Mouse (Mus musculus): Measurements from ENCODE around the gene Mctp2. TPM values are rescaled to one million over a fixed set of nuclear protein-coding genes. Genes with fewer than 3 reads are reported as not detected.

Gene Mctp2
- polyA plus RNA-seq, 1 experiment from 2014 or later, result 1.5 TPM

DNA sequence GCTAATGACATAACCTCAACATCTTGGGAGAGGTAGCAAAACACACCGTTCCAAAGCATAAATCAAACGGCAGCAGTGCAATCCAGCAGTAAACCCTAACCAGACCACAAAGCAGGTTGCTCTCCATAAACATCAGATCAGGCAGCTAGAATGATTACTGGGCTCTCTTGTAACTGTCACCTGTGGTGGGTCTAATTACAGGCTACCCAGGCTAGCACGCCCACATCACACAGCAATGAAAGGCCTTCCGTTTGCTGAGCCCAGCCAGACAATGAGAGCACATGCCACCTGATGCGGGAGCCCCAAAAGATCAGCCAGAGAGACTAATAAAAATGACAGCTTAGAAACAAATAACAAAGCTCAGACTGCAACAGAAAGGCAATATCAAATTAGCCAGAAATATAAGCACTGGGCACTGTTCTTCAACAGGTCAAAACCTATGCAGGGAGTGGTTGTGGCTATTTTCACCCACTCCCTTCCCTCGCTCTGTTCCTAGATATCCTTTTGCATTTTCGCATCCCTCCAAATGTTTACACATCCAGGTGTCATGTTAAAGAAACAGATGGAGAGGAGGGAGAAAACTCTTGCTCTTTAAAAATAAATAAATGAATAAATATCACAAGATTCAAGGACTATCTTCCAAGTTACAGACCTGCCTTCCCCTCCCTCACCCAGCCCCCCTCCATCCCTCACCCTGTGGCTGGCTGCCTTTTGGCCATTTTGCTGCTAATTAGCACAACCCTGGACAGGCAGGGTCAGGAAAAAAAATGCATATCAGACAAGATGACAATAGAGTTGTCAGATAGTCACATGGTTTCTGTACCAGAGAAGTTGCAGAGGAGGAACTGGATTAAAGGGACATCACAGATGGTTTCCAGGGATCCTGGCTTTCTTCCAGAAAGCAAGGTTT lies 155.4 kb downstream of the Mctp2 start:
- WGBS, result 26% methylated on average over 7 of the region's 7 CpGs
- no peak for ATAC-seq (ENCODE audit: low read depth)

DNA sequence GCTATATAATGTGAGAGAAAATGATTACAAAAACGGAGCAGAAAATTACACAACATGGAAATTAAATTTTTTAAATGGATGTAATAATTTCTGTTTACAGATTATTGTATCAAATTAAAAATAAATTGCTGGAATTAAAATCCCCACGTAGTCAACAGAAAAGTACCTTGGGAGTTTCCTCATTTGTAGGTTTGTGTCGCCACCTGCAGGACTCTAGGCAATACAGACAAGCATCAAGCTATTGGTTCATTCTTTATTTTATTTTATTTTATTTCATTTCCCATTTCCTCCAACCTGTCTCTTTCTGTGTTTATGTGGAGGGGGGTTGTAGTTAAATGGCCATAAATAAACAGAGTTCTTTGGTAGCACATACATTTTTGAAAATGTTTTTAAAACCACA lies 157.3 kb downstream of the Mctp2 start:
- no peak for ATAC-seq (ENCODE audit: low read depth)
- WGBS, result 19% methylated on average over 3 of the region's 3 CpGs
- H3K4me3 ChIP-seq, result no peak overlapping the region

More for the DNA sequence above, 155.4 kb downstream of the Mctp2 start:
- Histone ChIP-seq H3K4me2 (no peak overlapping the region), H3K27ac (replicated peaks) (no peak overlapping the region), H3K4me1 (replicated peaks) (peaks cover 9% of the 10 kb centered on the region; the same call in 1 of the 2 replicates), H3K9ac (no peak overlapping the region), H3K4me3 (no peak overlapping the region), H3K9me3 (no peaks in the 10 kb centered on the region), H3K27me3 (no peaks in the 10 kb centered on the region), H3K36me3 (no peaks in the 10 kb centered on the region)

GRCm38 (mm10) chr7:72146849-72147248 lies 159.6 kb downstream of the Mctp2 start:
- H3K4me3 ChIP-seq, result no peak overlapping the region
- no peak overlapping the region for H3K9ac ChIP-seq
- H3K4me1 ChIP-seq (replicated peaks), result peaks cover 18% of the 10 kb centered on the region; the same call in 1 of the 2 replicates
- no peaks in the 10 kb centered on the region for H3K27me3 ChIP-seq
- H3K4me2 ChIP-seq, result no peak overlapping the region
- no peak for ATAC-seq (ENCODE audit: low read depth)
- no peaks in the 10 kb centered on the region for H3K9me3 ChIP-seq
- H3K36me3 ChIP-seq, result no peaks in the 10 kb centered on the region
- no peak overlapping the region for H3K27ac ChIP-seq (replicated peaks)

More for the DNA sequence above, 157.3 kb downstream of the Mctp2 start:
- Histone ChIP-seq H3K27ac (replicated peaks) (no peak overlapping the region), H3K4me2 (no peak overlapping the region), H3K27me3 (no peaks in the 10 kb centered on the region), H3K9ac (no peak overlapping the region), H3K36me3 (no peaks in the 10 kb centered on the region), H3K4me1 (replicated peaks) (peaks cover 18% of the 10 kb centered on the region; the same call in 1 of the 2 replicates), H3K9me3 (no peaks in the 10 kb centered on the region)

- H3K4me2 ChIP-seq, result no peak overlapping the region
- H3K4me1 ChIP-seq (replicated peaks), result peaks cover 17% of the 10 kb centered on the region; the same call in 1 of the 2 replicates
- H3K9ac ChIP-seq, result no peak overlapping the region
- H3K9me3 ChIP-seq, result no peaks in the 10 kb centered on the region
- no peaks in the 10 kb centered on the region for H3K36me3 ChIP-seq
- no peak overlapping the region for H3K4me3 ChIP-seq
- no peak for ATAC-seq (ENCODE audit: low read depth)
- WGBS, result 57% methylated on average over 17 of the region's 17 CpGs
- no peak overlapping the region for H3K27ac ChIP-seq (replicated peaks)
- no peaks in the 10 kb centered on the region for H3K27me3 ChIP-seq
These were observed 160.5 kb downstream of the Mctp2 start for GRCm38 (mm10) chr7:72145726-72146520.

GRCm38 (mm10) chr7:72138701-72139100 lies 167.7 kb downstream of the Mctp2 start:
- no peak overlapping the region for H3K4me3 ChIP-seq
- H3K36me3 ChIP-seq, result no peaks in the 10 kb centered on the region
- no peak for ATAC-seq (ENCODE audit: low read depth)
- no peak overlapping the region for H3K4me2 ChIP-seq
- H3K9ac ChIP-seq, result no peak overlapping the region
- no peak overlapping the region for H3K27ac ChIP-seq (replicated peaks)
- H3K27me3 ChIP-seq, result no peaks in the 10 kb centered on the region
- H3K9me3 ChIP-seq, result no peaks in the 10 kb centered on the region
- no peaks in the 10 kb centered on the region for H3K4me1 ChIP-seq (replicated peaks)
- WGBS, result 98% methylated on average over 4 of the region's 4 CpGs

- ATAC-seq (ENCODE audit: low read depth), result no peak
- no peaks in the 10 kb centered on the region for H3K36me3 ChIP-seq
- no peaks in the 10 kb centered on the region for H3K9me3 ChIP-seq
- H3K4me2 ChIP-seq, result no peak overlapping the region
- WGBS, result 70% methylated on average over 7 of the region's 7 CpGs
- no peak overlapping the region for H3K27ac ChIP-seq (replicated peaks)
- H3K4me3 ChIP-seq, result no peak overlapping the region
- no peak overlapping the region for H3K9ac ChIP-seq
- no peaks in the 10 kb centered on the region for H3K4me1 ChIP-seq (replicated peaks)
- no peaks in the 10 kb centered on the region for H3K27me3 ChIP-seq
These were observed 185.4 kb downstream of the Mctp2 start for GRCm38 (mm10) chr7:72120986-72121385.

DNA sequence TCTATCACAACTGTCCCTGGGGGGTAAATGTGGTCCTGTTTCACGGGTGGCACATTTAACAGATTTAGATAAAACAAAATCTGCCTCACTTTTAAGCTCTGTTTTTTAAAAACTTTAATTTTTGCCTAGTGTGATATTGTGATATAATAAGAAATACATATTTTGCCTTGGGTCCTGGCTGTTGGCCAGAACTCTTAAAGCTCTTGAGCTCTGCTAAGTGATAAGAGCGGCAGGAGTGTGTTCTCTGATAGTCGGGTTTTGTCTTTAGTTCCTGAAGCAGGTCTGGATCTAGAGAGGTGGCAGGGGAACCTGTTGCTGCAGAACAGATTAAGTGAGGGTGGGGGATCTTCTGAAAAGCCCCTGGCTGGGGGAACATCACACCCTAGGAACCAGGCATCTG lies 186.7 kb downstream of the Mctp2 start:
- Histone ChIP-seq H3K9me3 (no peaks in the 10 kb centered on the region), H3K9ac (no peak overlapping the region), H3K27me3 (no peaks in the 10 kb centered on the region), H3K4me1 (replicated peaks) (no peaks in the 10 kb centered on the region), H3K4me3 (no peak overlapping the region), H3K4me2 (no peak overlapping the region), H3K36me3 (no peaks in the 10 kb centered on the region), H3K27ac (replicated peaks) (no peak overlapping the region)
- 90% methylated on average over 3 of the region's 3 CpGs for WGBS
- ATAC-seq (ENCODE audit: low read depth), result no peak

GRCm38 (mm10) chr7:72117376-72118077 lies 188.9 kb downstream of the Mctp2 start:
- WGBS, result 88% methylated on average over 4 of the region's 4 CpGs
- no peak for ATAC-seq (ENCODE audit: low read depth)
- H3K27me3 ChIP-seq, result no peaks in the 10 kb centered on the region
- H3K4me1 ChIP-seq (replicated peaks), result no peaks in the 10 kb centered on the region
- H3K9me3 ChIP-seq, result no peaks in the 10 kb centered on the region
- H3K36me3 ChIP-seq, result no peaks in the 10 kb centered on the region
- H3K4me3 ChIP-seq, result no peak overlapping the region
- H3K27ac ChIP-seq (replicated peaks), result no peak overlapping the region
- H3K4me2 ChIP-seq, result no peak overlapping the region
- H3K9ac ChIP-seq, result no peak overlapping the region

DNA sequence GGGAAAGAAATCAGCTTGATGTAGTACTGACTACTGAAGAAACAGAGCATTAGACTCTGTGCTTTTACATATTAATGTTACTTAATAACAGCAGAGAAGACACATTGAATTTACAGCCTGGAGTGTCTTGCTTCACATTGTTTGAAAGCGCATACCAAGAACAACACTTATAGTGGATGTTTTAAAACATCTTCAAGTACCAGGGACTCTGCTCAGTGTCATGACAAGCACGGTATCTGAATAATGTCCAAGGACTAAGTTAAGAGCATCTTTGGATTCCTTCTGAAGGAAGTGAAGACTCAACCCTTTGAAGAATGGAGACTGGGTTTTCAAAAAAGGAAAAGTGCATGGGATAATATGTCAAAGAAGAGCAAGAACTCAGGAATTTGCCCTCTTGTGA lies 191.3 kb downstream of the Mctp2 start:
- H3K27me3 ChIP-seq, result no peaks in the 10 kb centered on the region
- WGBS, result 92% methylated on average over 2 of the region's 2 CpGs
- ATAC-seq (ENCODE audit: low read depth), result no peak
- no peak overlapping the region for H3K4me3 ChIP-seq
- H3K4me2 ChIP-seq, result no peak overlapping the region
- no peaks in the 10 kb centered on the region for H3K4me1 ChIP-seq (replicated peaks)
- no peak overlapping the region for H3K9ac ChIP-seq
- no peaks in the 10 kb centered on the region for H3K36me3 ChIP-seq
- H3K9me3 ChIP-seq, result no peaks in the 10 kb centered on the region
- H3K27ac ChIP-seq (replicated peaks), result no peak overlapping the region

DNA sequence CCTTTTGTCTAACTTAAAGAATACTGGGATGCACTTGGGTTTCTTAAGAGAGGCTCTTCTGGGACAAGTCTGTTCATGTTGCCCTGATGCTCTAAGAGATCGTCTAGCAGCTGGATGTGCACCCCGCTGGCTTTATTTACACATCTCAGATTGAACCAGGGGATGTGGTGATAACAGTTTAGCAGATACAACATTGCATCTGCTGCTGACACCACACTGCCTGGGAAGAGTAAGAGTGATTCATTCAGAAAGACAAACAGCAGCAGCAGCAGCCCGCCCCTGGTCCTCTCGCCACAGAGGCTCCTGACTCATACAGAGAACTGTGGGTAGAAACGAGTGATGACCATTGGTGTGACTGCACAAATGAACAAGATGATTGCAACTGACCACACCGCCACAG lies 195.8 kb downstream of the Mctp2 start:
- no peak overlapping the region for H3K4me2 ChIP-seq
- H3K36me3 ChIP-seq, result no peaks in the 10 kb centered on the region
- no peaks in the 10 kb centered on the region for H3K27me3 ChIP-seq
- no peaks in the 10 kb centered on the region for H3K4me1 ChIP-seq (replicated peaks)
- no peak overlapping the region for H3K27ac ChIP-seq (replicated peaks)
- H3K4me3 ChIP-seq, result no peak overlapping the region
- WGBS, result 74% methylated on average over 6 of the region's 6 CpGs
- no peak for ATAC-seq (ENCODE audit: low read depth)
- no peaks in the 10 kb centered on the region for H3K9me3 ChIP-seq
- no peak overlapping the region for H3K9ac ChIP-seq

- no peak for ATAC-seq (ENCODE audit: low read depth)
- Histone ChIP-seq H3K4me2 (no peak overlapping the region), H3K9ac (no peak overlapping the region), H3K27ac (replicated peaks) (no peak overlapping the region), H3K36me3 (no peaks in the 10 kb centered on the region), H3K27me3 (no peaks in the 10 kb centered on the region), H3K9me3 (no peaks in the 10 kb centered on the region), H3K4me1 (replicated peaks) (no peaks in the 10 kb centered on the region), H3K4me3 (no peak overlapping the region)
- 84% methylated on average over 3 of the region's 3 CpGs for WGBS
These were observed 197.6 kb downstream of the Mctp2 start for GRCm38 (mm10) chr7:72108639-72109399.
